Mouse (Mus musculus) CD4-positive naive resting alpha-beta T cell, adult 57 days (primary cell): ENCODE results near the gene Slc6a6. TPM values are rescaled to one million over a fixed set of nuclear protein-coding genes. Genes with fewer than 3 reads are reported as not detected.

Source experiments
- total RNA-seq: library from RNA; stranded (reverse); gene quantifications from one replicate; pipeline ENCODE4 v1.2.4, GENCODE M21; 2023

Slc6a6 gene
- 102 TPM for total RNA-seq

DNA sequence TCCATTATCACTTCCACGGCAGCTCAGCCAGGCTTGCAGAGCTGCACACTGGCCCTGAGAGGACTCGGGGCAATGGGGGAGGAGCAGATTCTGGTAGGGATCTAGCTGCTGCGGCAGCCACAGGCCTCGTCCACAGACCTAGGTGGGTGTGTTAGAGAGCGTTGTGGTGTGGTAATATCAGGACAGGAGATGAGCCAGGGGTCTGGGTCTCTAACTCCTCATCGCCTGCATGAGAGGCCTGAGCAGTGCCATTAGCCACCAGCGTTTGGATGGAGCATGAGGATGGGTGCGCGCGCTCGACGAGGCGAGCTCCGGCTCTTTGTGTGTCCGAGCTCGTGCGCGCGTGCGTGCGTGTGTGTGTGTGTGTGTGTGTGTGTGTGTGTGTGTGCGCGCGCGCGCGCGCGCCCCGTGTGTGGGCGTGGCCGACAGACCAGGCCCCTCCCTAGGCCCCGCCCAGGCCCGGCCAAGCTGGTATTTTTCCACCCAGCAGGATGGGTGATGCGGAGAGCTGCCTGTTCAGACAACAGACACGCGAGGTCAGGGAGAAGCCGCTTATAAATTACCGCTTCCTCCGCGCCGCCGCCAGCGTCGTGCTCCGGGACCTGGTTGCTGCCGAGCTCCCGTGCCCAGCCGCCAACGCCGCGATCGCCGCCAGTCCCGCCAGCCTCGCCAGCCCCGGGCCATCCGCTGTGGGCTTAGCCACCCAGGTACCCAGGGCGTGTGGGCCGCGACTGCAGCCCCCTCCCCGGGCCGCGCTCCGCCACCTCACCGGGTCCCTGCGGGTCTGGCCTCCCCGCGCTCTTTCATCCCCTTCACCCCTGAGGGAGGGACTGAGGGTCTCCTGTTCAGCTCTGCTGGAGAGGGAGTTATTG lies at the start of gene Slc6a6:
Gene Slc6a6, plus strand, starts transcription at position 452 of the 872 bp plus-strand sequence.

Other genes with a start within 250 kb of the Slc6a6 start
- gene Chchd4, start 210.5 kb upstream of the Slc6a6 start, total RNA-seq: 7.8 TPM
- 43.4 TPM for gene Tmem43, start 210.3 kb upstream of the Slc6a6 start, total RNA-seq
- 24.3 TPM for gene Xpc, start 168.2 kb upstream of the Slc6a6 start, total RNA-seq
- gene Lsm3, start 168.1 kb upstream of the Slc6a6 start, total RNA-seq: 62.0 TPM
- gene Grip2, start 143.2 kb downstream of the Slc6a6 start, total RNA-seq: 0.33 TPM
- 50.5 TPM for gene Ccdc174, start 194.0 kb downstream of the Slc6a6 start, total RNA-seq
- gene 4930590J08Rik, start 218.8 kb downstream of the Slc6a6 start, total RNA-seq: 4.4 TPM